Mouse (Mus musculus) bone marrow macrophage, adult 2 months (primary cell): ENCODE measurements around the gene BC107364.

Source experiments
- CTCF ChIP-seq: IDR thresholded peaks from 2 replicates; pipeline ENCODE4 v1.5.1; 2012; ENCODE audit warnings: low read depth, mild to moderate bottlenecking, low read length, moderate library complexity
- POLR2A ChIP-seq: IDR thresholded peaks from 2 replicates; pipeline ENCODE4 v1.6.1; 2012; ENCODE audit warnings: mild to moderate bottlenecking, low read depth, low read length, borderline replicate concordance

- no peak for TF ChIP-seq CTCF
- no peak for TF ChIP-seq POLR2A
Observed at GRCm38 (mm10) chr3:96496216-96496615, 44.1 kb upstream of the BC107364 start.
